Comparison of ENCODE assay signal across 9 mouse cellular contexts in genomic region chr15:83483482-83483881, GRCm38 (mm10). TPM values are rescaled to one million over a fixed set of nuclear protein-coding genes. Genes with fewer than 3 reads are reported as not detected.
DNase-seq lines count a peak whose midpoint lies in the region; ATAC-seq and TF ChIP-seq lines count a peak whose summit lies in the region.
"Had no signal": no experiment of that assay in that cellular context is flagged by ENCODE, and none has a peak within 500 bp of the region (broad histone marks: within the 10 kb centered on the region; RNA-seq: fewer than 3 reads in every experiment).

No protein-coding gene starts in this region.

- H3ac ChIP-seq in C2C12 (ENCODE audit: control insufficient read depth, insufficient read length, low read depth) = no peak overlapping the region

- no peak overlapping the region for H3K9ac ChIP-seq in heart, adult 2 months (ENCODE audit: low read depth, low read length)
- no peak overlapping the region for H3K9ac ChIP-seq in heart, embryonic 11.5 days (ENCODE audit: low read depth, low read length)
- H3K9ac ChIP-seq: hindbrain, embryonic 15.5 days had no signal

- TF ChIP-seq EP300 in heart, adult 2 months (IDR thresholded peaks at IDR 0.05; ENCODE audit: insufficient read depth, low read depth, low read length) = no peak

- H3K4me3 ChIP-seq in heart, adult 2 months = no peak overlapping the region
- H3K4me3 ChIP-seq in C2C12 (ENCODE audit: insufficient read depth, poor library complexity, severe bottlenecking) = no peak overlapping the region
- no peak overlapping the region for H3K4me3 ChIP-seq in bone marrow macrophage, adult 2 months (ENCODE audit: insufficient read depth, low read length)
- no peak overlapping the region for H3K4me3 ChIP-seq in heart, embryonic 11.5 days (ENCODE audit: low read depth, low read length)
- H3K4me3 ChIP-seq: hindbrain, embryonic 15.5 days had no signal

- no peaks in the 10 kb centered on the region for H3K9me3 ChIP-seq in heart, embryonic 11.5 days (replicated peaks; ENCODE audit: control insufficient read depth, low read length)
- H3K9me3 ChIP-seq: hindbrain, embryonic 15.5 days had no signal

- WGBS in heart, adult 2 months = 47% methylated on average over 2 of the region's 2 CpGs
- 33% methylated on average over 2 of the region's 2 CpGs for WGBS in heart, embryonic 11.5 days (ENCODE audit: insufficient replicate concordance)

- H3K79me3 ChIP-seq in C2C12 (ENCODE audit: low read depth) = no peaks in the 10 kb centered on the region

- DNase-seq in heart, adult 2 months = peak in 1 of 2 experiments; percentile 26
- no peak for DNase-seq in heart, postnatal 25 days (ENCODE audit: low spot score)
- DNase-seq in lung, postnatal 36 days = peak; percentile 67
- DNase-seq in urinary bladder, postnatal 36 days (ENCODE audit: low spot score in 2 of 2) = no peak
- DNase-seq in ovary, postnatal 14 days (ENCODE audit: low spot score) = no peak

- H3K4me1 ChIP-seq in heart, adult 2 months (ENCODE audit: control insufficient read depth, insufficient read depth, low read length) = peaks cover 7% of the 10 kb centered on the region; the same call in 1 of the 2 replicates
- H3K4me1 ChIP-seq in bone marrow macrophage, adult 2 months (ENCODE audit: control insufficient read depth, insufficient read depth, low read length) = peaks cover 16% of the 10 kb centered on the region
- H3K4me1 ChIP-seq in heart, embryonic 11.5 days (ENCODE audit: control insufficient read depth, insufficient read depth, low read length) = peaks cover 10% of the 10 kb centered on the region
- H3K4me1 ChIP-seq: hindbrain, embryonic 15.5 days had no signal

- H3K36me3 ChIP-seq in heart, adult 2 months (ENCODE audit: control insufficient read depth, insufficient read depth, low read length) = no peaks in the 10 kb centered on the region
- peaks cover 3% of the 10 kb centered on the region for H3K36me3 ChIP-seq in C2C12 (ENCODE audit: control insufficient read depth, insufficient read depth)
- H3K36me3 ChIP-seq in heart, embryonic 11.5 days (ENCODE audit: control insufficient read depth, insufficient read depth, low read length) = no peaks in the 10 kb centered on the region

- no peak for TF ChIP-seq POLR2A in heart, adult 2 months (IDR thresholded peaks at IDR 0.05; ENCODE audit: insufficient read depth, low read depth, low read length)
- TF ChIP-seq POLR2A in bone marrow macrophage, adult 2 months (IDR thresholded peaks at IDR 0.05; ENCODE audit: borderline replicate concordance, low read depth, low read length) = no peak

- H3K27me3 ChIP-seq in heart, adult 2 months (ENCODE audit: control insufficient read depth, insufficient read depth, low read length) = no peaks in the 10 kb centered on the region
- no peaks in the 10 kb centered on the region for H3K27me3 ChIP-seq in C2C12 (ENCODE audit: control insufficient read depth, insufficient read depth, insufficient read length)
- H3K27me3 ChIP-seq in heart, embryonic 11.5 days (ENCODE audit: control insufficient read depth, insufficient read depth, low read length) = no peaks in the 10 kb centered on the region
- H3K27me3 ChIP-seq: hindbrain, embryonic 15.5 days had no signal

- H3K4me2 ChIP-seq in heart, embryonic 11.5 days = no peak overlapping the region
- H3K4me2 ChIP-seq: hindbrain, embryonic 15.5 days had no signal

- no peak overlapping the region for H3K27ac ChIP-seq in heart, adult 2 months
- no peak overlapping the region for H3K27ac ChIP-seq in bone marrow macrophage, adult 2 months (ENCODE audit: insufficient read depth, low read depth, low read length)
- no peak overlapping the region for H3K27ac ChIP-seq in heart, embryonic 11.5 days (ENCODE audit: low read depth, low read length)
- H3K27ac ChIP-seq: hindbrain, embryonic 15.5 days had no signal

- TF ChIP-seq CTCF in heart, adult 2 months (IDR thresholded peaks at IDR 0.05) = peak; percentile 64
- TF ChIP-seq CTCF in C2C12 (IDR thresholded peaks at IDR 0.05; ENCODE audit: control insufficient read depth, insufficient read depth, insufficient read length) = peak; percentile 46
- TF ChIP-seq CTCF in bone marrow macrophage, adult 2 months (IDR thresholded peaks at IDR 0.05; ENCODE audit: low read depth, low read length) = peak; percentile 72

- ATAC-seq in heart, embryonic 11.5 days (replicated peaks; ENCODE audit: insufficient number of reproducible peaks, low FRiP score, low TSS enrichment) = no peak

- no peaks in the 10 kb centered on the region for H3K79me2 ChIP-seq in heart, adult 2 months (replicated peaks; ENCODE audit: control insufficient read depth, insufficient read depth, low read length)
- no peaks in the 10 kb centered on the region for H3K79me2 ChIP-seq in C2C12 (ENCODE audit: control insufficient read depth, insufficient read depth)

- intact Hi-C loops in heart, adult 2 months (cut with DNase I) = no loop called here
- intact Hi-C loops in heart, postnatal 25 days (cut with DNase I) = loop anchor here (5.0 kb wide), 1 partner anchor 86 kb away; no protein-coding TSS in a partner anchor

TF ChIP-seq in C2C12, 6 proteins besides CTCF, POLR2A, EP300 and RAD21:
- TF ChIP-seq USF1 (IDR thresholded peaks at IDR 0.05; ENCODE audit: low read depth) = no peak
- no peak for TF ChIP-seq MYOG (IDR thresholded peaks at IDR 0.05; ENCODE audit: control insufficient read depth, extremely low read depth, insufficient read length)
- peak; percentile 73 for TF ChIP-seq FOSL1 (IDR thresholded peaks at IDR 0.05; ENCODE audit: insufficient read depth, low read length, poor library complexity, severe bottlenecking)
- TF ChIP-seq MYOD1 (IDR thresholded peaks at IDR 0.05; ENCODE audit: control insufficient read depth, insufficient read length, low read depth) = no peak
- TF ChIP-seq CEBPB (IDR thresholded peaks at IDR 0.05; ENCODE audit: low read depth) = no peak
- TF ChIP-seq MAX (IDR thresholded peaks at IDR 0.05) = peak; percentile 55

RNA-seq across cellular contexts. Expression of gene Pacsin2, which starts 19.1 kb away (rescaled TPM):
- total RNA-seq in heart, adult 2 months (2021) = 100 to 1,000 TPM; 200 to 246 TPM
- polyA plus RNA-seq in heart, adult 2 months (2012; rRNA removed) = 111 and 169 TPM in 2 replicates
- 100 to 1,000 TPM; 179 to 215 TPM for total RNA-seq in heart, postnatal 25 days (2021)
- 101 TPM for polyA plus RNA-seq in C2C12 (2012; fragmentation: generic; extraction: Trizol)
- polyA plus RNA-seq in bone marrow macrophage, adult 2 months (2012; ENCODE audit: insufficient read depth, insufficient read length, missing spikeins) = 61.4 and 63.7 TPM in 2 replicates
- polyA plus RNA-seq in heart, embryonic 11.5 days (2014; fragmentation: Nextera tagmentation; extraction: Ambion mirVana) = 55.0 and 60.0 TPM in 2 replicates

RNA-seq across cellular contexts. Expression of gene Ttll1, which starts 27.2 kb away (rescaled TPM):
- 10 to 100 TPM; 52.1 to 62.9 TPM for total RNA-seq in heart, adult 2 months (2021)
- 37.6 and 41.3 TPM in 2 replicates for polyA plus RNA-seq in heart, adult 2 months (2012; rRNA removed)
- total RNA-seq in heart, postnatal 25 days (2021) = 10 to 100 TPM; 49.0 to 53.0 TPM
- 28.5 TPM for polyA plus RNA-seq in C2C12 (2012; fragmentation: generic; extraction: Trizol)
- 7.2 and 9.1 TPM in 2 replicates for polyA plus RNA-seq in bone marrow macrophage, adult 2 months (2012; ENCODE audit: insufficient read depth, insufficient read length, missing spikeins)
- polyA plus RNA-seq in heart, embryonic 11.5 days (2014; fragmentation: Nextera tagmentation; extraction: Ambion mirVana) = 18.7 and 20.4 TPM in 2 replicates

RNA-seq across cellular contexts. Expression of gene Bik, which starts 43.2 kb away (rescaled TPM):
- total RNA-seq in heart, adult 2 months (2021) = 10 to 100 TPM in 1 of 2 experiments, 1 to 10 TPM in 1; 8.3 to 10.9 TPM
- 11.7 and 21.8 TPM in 2 replicates for polyA plus RNA-seq in heart, adult 2 months (2012; rRNA removed)
- total RNA-seq in heart, postnatal 25 days (2021) = 10 to 100 TPM in 1 of 2 experiments, 1 to 10 TPM in 1; 9.3 to 11.8 TPM
- polyA plus RNA-seq in C2C12 (2012; fragmentation: generic; extraction: Trizol) = 0.91 TPM
- 1.2 TPM in 1 of 2 replicates, not detected in the other for polyA plus RNA-seq in bone marrow macrophage, adult 2 months (2012; ENCODE audit: insufficient read depth, insufficient read length, missing spikeins)
- polyA plus RNA-seq in heart, embryonic 11.5 days (2014; fragmentation: Nextera tagmentation; extraction: Ambion mirVana) = 31.5 and 33.0 TPM in 2 replicates
